Mouse (Mus musculus): ENCODE measurements around the gene Rhobtb1.

Gene Rhobtb1

DNA sequence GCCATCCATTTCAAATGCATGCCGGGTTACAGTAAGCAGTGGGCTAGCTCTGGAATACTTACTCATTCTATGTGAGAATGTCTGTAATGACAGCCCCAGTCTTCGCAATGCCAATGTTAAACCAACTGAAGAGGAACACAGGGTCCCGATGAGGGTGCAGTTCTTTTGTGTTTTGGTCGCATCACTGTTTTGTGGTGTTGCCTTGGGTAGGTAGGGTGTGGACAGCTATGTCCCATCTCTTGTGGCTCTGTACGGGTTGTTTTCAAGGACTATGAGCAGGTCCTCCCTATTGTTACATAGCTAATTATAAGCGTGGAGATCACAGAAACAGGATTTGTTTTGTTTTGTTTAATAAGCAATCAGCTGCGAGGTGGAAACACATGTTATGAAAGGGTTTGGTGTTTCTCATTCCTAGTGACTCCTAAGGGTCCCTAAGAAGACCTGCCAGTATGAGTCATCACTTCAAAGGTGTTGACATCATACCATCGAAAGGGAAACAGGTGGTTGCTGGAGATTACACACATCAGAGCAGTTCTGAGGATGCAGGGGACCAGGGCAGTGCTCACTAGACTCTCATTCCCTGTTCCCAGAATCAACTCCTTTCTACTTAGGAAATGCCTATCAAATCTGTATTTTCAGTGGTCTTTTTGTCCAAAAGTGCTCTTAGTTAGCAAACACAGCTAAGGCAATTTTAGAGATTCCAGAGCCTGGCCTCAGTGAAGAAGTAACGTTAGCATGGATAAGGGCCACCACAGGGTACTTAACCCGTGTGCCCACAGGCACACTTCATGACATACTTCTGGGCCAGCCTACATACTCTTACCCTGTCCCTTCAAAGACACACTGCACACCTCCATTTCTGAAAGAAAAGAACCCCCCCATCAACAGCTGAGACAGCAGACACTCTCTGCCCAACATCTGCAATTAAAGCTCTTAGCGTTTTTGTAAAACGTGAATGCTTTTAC, 124.9 kb downstream of the Rhobtb1 start:
- peak in 1 of 2 experiments; percentile 53 for DNase-seq (ENCODE audit: low spot score in 2 of 2)

DNA sequence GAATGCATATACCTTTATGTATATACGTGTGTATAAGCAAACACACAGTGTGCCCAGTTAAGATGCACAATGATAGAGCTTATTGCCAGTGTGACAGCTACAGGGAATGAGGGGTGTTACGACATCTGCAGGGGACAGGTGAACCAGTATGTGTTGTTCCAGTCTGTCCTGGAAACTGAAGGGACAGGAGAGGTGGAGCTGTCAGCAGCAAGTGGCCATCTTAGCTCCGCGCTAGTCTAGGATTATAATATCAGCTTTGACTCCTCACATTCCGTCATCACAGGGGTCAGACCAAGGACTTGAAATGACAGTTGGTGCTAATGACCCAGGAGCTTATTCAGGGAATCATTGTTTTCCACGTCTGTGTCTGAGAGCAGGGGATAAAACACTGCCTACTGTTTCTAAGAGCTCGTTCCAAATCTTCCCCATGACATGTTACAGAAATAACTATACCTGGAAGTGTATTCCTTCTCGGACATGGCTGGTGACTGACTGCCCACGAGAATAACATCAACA, 125.7 kb downstream of the Rhobtb1 start:
- DNase-seq (ENCODE audit: low spot score in 2 of 2): no peak

DNA sequence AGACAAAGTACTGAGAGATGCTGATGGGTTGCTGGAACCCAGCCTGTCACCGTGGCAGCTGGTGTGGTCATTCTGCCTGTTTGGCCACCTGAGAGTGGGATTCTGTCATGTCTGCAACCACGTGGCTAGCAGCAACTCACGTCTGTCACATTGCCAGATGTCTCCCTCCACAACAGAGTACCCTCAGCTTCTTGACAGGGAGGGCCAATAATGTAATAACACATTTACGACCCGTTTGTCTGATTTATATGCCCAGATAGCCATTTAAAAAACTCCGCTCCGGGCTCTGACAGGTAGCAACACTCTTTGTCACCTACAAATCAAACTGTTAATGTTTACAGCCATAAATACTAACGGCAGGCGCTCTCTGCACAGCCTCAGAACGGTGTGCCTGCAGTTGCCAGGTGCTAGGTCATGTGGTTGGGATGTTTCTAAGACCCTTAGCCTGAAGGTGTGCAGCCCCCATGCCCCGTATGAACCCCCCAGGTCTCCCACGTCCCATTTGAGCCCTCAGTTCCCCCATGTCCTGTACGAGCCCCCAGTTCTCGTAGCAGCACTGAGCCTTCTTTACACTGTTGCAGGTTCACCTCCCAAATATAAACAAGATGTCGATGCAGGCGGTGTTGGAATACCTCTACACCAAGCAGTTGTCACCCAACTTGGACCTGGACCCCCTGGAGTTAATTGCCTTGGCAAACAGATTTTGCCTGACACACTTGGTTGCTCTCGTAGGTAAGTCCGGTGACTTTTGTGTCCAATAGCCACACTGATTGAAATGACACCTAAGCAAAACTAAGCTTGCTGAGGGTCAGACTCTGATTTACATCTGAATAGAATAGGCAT, 127.8 kb downstream of the Rhobtb1 start:
- no peak for DNase-seq (ENCODE audit: low spot score in 2 of 2)

DNA sequence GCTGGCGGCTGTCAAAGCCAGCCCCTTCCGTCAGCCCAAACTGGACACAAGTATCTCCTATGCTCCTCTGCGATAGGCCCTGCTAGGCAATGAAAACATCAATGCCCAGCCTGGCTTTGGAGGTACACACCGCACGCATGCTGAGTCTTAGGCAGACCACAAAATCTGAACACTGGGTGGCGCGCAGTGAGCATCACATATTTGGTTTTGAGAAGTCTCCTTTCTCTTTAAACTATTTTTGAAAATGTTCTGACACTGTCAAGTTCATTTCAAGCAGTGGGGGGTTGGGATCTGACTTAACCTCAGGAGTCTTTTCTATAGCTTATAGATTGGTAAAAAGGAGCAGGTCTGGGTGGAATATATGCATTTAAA, 128.4 kb downstream of the Rhobtb1 start:
- DNase-seq (ENCODE audit: low spot score in 2 of 2): no peak

DNA sequence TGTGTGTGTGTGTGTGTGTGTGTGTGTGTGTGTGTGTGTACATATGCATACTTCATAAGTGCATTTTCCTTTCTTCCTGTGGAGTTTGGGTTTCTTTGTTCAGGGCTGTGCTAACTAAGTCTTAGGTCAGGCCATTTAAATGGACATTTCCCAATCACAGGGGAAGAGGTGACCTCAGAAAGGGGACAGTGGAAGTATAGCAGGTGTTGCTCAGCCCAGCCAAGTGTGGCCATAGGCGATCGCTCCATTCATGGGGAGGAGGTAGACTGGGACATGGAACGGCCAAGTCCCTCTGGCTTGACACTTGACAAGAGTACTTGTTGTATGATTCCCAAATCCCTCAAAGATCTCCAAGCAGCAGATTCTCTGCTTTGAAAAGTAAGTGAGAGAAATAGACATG, 135.7 kb downstream of the Rhobtb1 start:
- no peak for DNase-seq (ENCODE audit: low spot score in 2 of 2)

DNA sequence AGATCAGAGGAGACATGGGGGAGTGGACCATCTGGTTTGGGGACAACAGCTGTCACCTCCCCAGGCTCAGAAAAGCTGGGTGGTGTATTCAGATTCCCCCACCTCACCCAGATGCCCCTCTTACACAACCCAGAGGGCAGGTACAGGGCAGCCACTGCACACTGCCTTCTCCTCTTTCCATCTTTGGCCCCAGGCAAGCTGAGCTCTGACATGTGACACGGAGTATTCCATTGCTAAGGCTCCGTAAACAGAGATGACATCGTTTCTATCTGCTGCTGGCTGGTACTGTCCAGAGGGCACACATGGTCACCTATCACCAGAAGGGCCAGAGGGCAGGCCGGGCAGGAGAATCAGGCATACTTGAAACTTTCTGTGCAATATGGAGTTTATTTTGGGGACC, 136.9 kb downstream of the Rhobtb1 start:
- DNase-seq (ENCODE audit: low spot score in 2 of 2): no peak

DNA sequence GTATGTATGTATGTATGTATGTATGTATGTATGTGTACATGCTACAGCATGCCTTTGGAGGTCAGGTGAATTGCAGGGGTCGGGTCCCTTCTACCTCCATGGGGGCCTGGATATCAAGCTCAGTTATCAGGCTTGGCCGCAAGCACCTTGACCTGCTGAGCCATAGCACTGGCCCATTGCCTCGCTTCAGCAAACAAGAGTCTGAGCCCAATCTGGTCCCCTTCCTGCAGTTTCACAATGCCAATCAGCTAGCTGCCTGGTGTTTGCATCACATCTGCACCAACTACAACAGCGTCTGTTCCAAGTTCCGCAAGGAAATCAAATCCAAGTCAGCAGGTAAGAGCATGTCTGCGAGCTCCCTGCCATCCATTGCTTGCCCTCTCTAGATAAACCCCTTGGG, 137.5 kb downstream of the Rhobtb1 start:
- DNase-seq (ENCODE audit: low spot score in 2 of 2): no peak

DNA sequence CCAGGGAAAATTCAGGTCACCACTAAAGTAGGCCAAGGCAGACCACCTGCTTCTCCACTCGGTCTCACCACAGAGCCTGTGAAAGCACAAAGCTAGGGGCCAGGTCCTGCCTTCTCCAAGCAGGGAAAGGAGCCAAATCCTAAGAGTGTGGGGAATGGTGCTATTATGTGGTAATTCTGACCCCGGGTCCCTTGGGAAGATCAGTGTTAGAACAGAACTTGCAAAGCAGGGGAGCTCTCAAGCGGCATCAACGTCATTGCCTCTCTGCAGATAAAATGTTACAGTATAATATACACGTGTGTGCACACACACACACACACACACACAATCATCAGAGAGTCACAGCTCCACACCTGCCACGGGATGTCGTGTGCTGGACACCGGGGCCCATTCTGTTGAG, 139.5 kb downstream of the Rhobtb1 start:
- no peak for DNase-seq (ENCODE audit: low spot score in 2 of 2)

DNA sequence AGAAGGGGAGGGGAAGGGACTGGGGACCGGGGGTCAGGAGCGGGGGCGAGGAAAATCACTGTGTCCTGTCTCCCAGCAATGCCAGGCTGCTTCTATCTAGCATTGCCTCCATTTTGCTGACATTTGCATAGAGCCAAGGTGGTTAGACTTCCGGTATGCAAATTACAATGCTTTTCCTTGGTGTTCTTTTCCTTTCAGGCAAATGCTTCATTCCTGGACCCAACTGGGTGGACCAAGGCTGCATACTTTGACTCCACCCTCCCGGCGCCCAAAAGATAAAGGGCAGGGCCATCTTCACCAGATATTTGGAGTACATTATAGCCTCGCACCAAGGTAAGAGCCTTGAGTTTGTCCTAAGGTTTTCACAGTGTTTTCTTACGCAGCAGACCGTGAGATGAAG, 144.7 kb downstream of the Rhobtb1 start:
- DNase-seq (ENCODE audit: low spot score in 2 of 2): no peak

DNA sequence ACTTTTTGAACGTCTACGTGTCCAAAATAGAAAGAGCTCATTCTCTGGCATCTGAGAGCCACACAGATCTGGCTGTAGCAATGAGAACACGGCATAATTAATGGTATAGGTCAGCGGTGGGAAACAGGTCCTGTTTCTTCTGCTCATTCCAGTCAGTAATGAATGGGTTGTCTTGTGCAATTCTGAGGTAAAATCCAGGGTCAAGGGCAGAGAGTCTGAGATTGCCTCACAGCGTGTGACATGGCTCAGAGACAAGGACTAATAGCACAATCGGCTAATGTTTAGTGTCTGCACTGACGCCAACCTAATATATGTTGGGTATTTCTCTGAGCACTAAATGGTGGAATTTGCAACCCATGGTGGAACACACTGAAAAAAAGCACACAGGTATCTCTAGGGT, 148.8 kb downstream of the Rhobtb1 start:
- no peak for DNase-seq (ENCODE audit: low spot score in 2 of 2)

DNA sequence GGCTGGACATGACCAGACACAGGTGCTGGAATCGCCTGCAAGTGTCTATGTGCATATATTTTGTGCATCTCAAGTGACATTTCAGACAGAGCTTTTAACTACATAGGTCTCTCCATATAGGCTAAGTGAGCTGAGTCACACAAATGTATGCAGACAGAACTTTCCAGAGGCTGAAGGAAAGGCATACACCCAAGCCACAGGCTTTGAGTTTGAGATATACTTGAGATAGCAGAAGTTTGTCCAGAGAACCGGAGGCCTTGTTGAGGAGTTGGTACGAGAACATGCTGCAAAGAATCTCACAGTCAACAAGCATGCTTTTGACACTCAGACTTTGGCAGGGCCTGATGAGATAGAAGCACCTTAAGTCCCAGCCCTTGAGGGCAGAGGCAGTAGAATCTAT, 151.4 kb downstream of the Rhobtb1 start:
- DNase-seq (ENCODE audit: low spot score in 2 of 2): no peak

DNA sequence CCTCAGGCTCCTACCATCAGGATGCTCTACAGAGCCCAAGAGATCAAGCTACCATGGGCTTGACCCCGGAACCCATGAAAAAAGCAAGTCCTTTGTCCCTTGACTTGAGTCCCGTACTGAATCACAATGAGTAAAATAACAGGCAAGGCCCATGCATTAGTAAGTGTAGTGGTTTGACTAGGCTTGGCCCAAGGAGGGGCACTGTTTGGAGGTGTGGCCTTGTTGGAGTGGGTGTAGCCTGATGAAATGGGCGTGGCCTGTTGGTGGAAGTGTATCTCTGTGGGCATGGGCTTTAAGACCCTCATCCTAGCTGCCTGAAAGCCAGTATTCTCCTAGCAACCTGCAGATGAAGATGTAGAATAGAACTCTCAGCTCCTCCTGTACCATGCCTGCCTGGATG, 153.6 kb downstream of the Rhobtb1 start:
- no peak for DNase-seq (ENCODE audit: low spot score in 2 of 2)

DNA sequence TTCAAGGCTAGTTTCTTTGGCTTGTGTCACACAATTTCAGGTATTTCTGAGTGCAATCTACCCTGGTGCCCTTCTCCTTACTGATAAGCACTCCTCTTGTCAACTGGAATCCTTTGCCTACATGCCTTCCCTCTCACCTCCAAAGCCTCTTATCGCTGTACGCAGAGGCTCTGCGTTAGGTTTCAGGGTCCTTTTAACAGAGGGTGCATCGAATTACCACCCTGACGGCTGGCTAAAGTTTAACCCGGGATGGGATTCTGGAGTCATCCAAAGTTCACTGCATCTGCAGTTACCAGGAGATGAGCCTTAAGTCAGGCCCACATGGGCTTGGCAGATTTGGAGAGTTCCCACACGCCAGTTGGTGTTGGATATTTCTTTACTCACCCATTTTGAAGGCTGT, 154.4 kb downstream of the Rhobtb1 start:
- DNase-seq (ENCODE audit: low spot score in 2 of 2): no peak

DNA sequence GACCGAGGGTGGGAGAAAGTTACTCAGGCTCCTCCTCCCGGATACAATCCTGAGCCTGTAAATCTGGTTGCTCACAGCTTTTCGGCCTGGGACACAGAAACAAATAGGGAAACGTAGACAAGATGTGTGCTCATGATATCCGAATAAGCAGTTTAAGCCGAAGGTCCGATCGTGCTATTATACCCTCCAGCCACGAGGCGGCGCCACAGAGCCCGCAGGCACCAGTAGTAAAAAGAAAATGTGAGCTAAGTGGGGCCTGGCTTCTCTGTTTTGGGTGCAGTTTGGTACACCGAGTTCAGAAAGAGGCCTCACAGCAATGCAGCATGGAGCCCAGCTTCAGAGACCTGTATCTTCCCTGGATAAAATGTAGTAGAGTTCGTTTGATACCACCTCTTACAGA, 155.0 kb downstream of the Rhobtb1 start:
- peak in 1 of 2 experiments; percentile 31 for DNase-seq (ENCODE audit: low spot score in 2 of 2)

DNA sequence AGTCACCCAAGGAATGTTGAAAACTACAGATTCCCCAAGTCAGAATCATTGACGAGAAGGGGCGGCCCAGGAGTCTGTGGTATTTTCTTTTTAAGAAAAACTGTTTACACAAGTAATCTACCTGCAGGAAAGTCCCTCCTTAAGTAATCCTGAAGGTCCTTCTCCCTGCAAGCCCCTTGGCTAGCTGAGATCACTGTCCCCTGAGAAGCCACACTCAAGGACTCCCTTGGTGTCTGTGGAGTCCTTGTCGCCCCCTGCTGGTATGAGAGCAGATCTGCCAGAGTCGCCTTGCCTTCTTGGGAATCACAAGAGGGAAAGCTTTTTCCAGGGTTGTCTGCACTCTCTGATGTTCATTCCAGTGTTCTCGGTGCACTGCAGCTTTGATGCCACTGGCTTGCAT, 155.8 kb downstream of the Rhobtb1 start:
- peak; percentile 43 to 66 for DNase-seq (ENCODE audit: low spot score in 2 of 2)

DNA sequence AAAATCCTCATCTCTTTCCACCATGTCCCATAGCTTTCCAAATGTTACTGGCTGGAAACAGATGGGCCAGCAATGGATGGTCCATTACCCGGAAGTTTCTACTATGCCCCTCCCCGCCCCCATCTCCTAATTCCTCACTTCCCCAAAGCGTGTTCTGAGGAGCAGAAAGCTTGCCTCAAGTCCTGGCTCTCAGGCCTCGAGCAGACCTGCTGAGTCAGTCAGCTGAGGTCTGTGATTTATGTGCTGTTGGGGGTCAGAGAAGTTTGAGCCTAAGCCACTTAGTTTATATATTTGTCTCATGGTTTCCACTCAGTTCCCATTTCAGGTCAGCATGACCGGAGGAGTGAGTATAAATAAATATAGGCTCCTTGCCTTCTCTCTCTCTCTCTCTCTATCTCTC, 157.9 kb downstream of the Rhobtb1 start:
- DNase-seq (ENCODE audit: low spot score in 2 of 2): no peak

DNA sequence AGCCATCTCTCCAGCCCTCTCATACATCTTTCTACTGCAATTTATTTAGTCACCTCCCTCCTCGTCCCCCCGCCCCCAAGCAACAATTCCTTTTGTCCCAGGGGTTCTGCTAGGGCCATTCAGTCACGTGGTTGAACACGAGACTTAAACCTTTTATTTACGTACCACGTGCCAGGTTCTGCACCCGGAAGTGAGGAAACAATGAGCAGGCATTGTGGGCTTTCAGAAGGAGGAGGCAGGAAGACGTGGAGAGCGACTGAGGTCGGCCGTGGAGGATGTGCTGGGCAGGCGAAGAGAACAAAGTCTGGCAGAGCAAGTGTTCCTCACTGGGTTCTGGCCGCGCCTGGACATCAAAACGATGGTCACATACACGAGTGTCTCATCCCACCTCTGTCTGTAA, 160.6 kb downstream of the Rhobtb1 start:
- no peak for DNase-seq (ENCODE audit: low spot score in 2 of 2)

DNA sequence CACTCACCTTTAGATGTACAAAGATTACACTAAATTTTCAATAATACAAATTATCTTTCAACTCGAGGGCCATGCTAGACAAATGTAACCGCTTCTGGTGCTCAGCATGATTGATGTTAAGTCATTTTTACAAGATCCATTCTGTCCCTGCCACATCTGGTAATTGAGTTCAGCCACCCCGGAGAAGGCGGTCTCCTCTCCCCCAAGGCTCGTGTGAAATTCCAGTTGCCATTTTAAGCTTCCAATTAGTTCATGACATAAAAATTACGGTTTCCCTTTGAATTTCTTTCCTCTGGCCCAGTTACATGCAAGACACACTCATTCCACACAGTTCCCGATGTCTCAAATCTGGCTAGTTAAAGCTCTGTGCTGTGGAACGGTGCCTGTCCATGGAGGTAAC, 162.7 kb downstream of the Rhobtb1 start:
- no peak for DNase-seq (ENCODE audit: low spot score in 2 of 2)

DNA sequence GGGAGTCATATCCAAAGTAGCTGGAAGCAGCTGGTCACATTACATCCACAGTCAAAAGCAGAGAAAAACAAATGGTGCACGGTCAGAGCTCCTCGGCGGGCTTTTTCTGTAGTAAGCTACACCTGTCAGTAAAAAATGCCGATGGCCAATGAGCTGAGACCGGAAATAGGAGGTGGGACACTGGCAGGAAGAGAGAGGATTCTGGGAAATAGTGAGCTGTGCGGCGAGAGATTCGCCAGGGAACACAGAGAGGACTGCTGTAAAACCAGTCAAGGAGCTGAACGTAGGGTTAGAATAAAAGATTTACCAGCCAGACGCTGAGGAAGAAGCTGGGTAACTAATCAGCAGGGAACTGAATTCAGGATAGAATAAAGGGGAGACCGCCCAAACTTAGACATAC, 167.3 kb downstream of the Rhobtb1 start:
- no peak for DNase-seq (ENCODE audit: low spot score in 2 of 2)

DNA sequence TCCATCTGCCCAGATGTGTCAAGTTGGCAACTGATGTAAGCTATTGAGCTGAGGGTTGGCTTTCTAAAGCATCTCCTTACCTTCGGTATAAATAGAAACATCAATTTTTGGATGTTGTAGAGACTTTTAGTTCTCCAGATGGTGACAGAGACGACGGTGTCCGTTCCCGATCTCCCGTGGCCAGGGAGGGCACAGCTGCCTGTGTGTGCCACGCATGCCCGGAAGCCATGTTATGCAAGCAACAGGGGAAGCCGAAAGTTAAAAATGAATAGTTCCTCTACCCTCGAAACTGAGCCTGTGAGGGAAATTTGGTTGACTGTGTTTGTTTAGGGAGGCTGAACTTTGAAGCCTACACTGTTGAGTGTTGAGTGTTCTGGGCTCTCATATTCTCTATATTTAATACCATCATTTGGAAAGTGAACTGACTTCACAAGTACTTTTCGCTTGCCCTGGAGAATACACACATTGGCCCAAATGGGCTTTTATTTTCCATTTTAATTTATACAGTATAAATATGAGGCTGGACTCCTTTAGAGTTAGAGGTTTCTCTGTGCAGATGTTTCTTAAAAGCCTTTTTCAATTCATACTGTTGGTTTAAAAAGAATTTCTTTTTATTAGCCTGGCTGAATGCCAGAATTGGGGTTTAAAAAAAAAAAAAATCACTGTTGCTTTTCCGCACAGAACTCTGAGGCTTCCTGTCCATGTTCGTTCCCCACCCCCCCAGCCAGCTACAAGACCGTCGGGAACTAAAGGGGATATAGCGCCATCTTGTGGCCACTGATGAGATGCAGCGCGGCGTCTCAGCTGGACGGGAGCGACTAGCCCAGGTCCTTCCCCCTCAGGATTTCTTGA, 169.7 kb downstream of the Rhobtb1 start:
- DNase-seq (ENCODE audit: low spot score in 2 of 2): peak; percentile 70 to 73

DNA sequence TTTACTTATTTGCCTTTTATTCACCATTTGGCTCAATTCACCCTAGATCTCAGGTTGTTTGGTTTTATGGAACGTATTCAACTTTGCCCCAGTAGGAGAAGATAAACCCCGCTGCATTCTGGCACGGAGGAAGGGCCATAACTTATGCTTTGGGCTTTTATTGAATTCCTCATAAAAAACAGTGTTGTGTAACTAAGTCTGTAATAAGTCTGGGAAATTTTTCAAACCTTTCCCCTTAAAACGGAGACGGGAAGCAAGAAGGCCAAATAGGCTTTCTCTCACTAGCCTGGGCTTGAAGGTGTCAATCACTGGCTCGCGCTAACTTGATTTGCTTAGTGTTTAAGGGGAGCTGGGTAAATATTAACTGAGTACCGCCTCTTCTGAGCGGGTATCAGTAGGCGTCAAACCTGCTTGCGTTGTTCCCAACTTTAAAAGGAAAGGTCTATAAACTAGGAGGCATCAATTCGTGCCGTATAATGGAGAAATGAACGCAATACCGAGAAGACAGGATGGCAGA, 170.3 kb downstream of the Rhobtb1 start:
- DNase-seq (ENCODE audit: low spot score in 2 of 2): no peak

Measured in heart, adult 9 months (tissue).